Mouse (Mus musculus): ENCODE measurements at regions not wholly inside any gene's neighbourhood (a gene's known extent, or its start where the extent isn't known, plus 50 kb on each side); places are given as distances from the start of the nearest gene placed in this dataset.

DNA sequence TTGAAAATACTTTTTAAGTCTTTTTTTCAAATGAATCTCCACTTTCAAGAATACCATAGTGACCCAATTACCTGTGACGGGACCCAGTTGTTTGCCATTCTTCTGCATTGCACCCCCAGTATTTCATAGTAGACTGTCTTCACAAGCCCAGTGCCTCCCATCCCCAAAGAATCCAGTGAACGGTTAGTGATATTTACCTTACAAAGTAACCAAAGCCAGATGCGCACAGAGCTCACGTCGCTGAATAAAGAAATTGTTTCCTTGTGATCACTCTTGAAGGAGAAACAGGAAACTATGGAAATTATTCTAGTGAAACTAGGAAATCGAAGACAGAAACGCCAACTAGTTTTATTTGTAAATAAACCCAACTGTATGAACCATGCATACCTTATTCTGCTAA is 91.4 kb upstream of the Ssbp2 start:
- in situ Hi-C loops (cut with MboI, MseI): loop anchor here (25.0 kb wide), 1 partner anchor 431 kb away; no protein-coding TSS in a partner anchor

DNA sequence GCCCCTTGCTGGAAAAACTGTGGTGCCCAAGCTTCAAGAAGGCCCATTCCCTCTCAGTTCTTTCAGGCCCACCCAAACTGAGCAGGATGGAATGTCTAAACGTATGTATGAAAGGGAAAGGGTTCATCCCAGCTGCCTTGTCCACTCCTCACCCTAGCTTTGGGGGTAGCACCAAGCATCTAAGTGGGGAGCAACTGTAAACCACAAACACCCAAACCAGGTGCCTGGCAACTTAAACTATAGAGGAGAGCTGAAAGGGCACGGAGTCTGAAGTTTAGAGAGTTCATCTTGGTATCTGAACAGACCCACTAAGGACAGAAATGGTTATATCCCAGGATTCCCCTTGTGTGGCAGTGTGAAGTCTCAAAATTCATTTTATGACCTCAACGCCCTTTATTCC is 90.1 kb upstream of the Ssbp2 start:
- in situ Hi-C loops (cut with MboI, MseI): loop anchor here (10.0 to 25.0 kb wide), 2 partner anchors 345 to 433 kb away; no protein-coding TSS in a partner anchor

DNA sequence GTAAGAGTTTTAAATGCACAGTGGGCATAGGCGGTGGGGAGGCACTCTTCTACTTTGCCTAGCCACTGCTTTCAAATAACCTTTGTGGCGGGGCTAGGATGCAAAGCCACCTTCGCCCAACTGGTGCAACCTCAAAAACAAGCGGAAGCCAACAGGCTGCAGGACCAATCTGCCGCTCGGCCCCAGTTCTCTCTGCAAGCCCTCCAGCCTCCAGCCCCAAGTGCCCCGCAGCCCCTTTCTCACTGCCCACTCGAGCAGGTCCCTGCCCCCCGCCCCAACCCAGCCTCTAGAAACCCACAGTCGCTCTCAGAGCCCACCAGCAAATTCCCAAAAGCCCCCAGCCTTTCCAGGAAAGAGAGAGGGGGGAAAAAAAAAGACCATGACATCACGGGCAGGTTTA is 89.6 kb upstream of the Ssbp2 start:
- in situ Hi-C loops (cut with MboI, MseI): loop anchor here (10.0 to 25.0 kb wide), 2 partner anchors 344 to 433 kb away; no protein-coding TSS in a partner anchor

DNA sequence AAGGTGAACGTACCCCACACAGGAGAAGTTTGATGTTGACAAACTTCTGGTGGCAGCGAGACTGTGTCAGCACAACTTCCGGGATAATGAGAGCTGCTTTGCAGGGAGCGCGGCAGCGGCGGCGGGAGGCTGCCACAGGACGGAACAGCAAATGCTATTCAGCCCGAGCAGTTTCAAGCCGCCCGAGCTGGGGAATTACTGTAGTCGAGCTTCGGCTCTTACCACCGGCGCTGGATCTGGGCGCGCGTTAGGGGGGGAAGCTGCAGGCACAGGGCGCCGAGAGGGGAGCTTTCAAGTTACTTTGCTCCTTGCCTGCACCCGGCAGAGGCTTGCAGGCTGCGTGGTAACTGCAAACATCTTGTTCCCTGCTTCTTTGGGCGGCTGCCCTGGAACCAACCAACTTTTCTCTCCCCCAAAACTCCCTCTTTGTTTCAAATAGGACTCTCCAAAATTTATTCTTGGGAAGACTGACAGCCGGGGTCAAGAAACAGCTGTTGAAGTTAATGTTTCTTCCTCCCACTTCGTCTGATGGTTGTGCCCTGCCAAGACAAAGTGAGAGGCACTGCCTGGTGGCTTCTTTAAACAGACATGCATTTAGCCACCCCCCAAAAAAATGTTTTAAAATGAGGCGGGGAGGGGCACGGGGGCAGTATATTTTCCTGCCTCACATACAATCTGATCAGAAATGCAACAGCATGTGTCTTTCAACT is 89.0 kb upstream of the Ssbp2 start:
- in situ Hi-C loops (cut with MboI, MseI): loop anchor here (10.0 to 25.0 kb wide), 2 partner anchors 344 to 434 kb away; no protein-coding TSS in a partner anchor

- in situ Hi-C loops (cut with MboI, MseI): loop anchor here (10.0 to 25.0 kb wide), 2 partner anchors 343 to 434 kb away; no protein-coding TSS in a partner anchor
Observed at GRCm38 (mm10) chr13:91371596-91371987, 88.5 kb upstream of the Ssbp2 start.

DNA sequence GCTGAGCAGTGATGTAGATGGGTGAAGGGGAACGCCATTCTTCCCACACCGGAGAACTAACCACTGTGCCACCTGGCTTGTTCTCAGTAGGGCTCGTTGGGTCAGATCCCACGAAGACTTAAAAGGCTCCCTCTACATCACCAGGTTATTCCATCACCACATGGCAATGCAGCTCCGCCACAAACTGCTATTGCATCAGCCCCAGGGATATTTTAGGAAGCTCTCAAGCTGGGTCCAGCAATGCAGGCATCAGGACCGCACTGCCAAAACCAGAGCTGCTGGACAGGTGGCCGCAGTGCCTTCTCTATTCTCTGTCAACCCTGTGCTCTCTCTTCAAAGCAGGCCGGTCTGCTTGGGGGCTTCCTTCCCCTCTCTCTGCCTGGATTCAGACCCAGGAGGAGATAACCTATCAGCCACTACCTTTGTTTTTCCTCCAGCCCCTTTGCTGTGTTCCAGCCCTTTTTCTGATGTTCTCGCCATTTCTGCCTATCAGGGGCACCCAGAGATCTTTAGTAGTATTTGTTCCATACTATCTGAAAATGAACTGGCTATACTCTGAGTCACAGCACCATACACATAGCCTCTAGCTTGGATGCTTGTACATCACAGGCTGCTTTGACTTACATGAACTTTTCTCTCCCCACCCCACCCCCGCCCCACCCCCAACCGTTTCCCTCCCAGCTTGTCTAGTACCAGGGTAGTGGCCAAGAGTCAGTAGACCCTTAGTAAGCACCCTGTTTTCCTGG is 87.8 kb upstream of the Ssbp2 start:
- in situ Hi-C loops (cut with MboI, MseI): loop anchor here (10.0 to 25.0 kb wide), 2 partner anchors 342 to 435 kb away; no protein-coding TSS in a partner anchor

- in situ Hi-C loops (cut with MboI, MseI): loop anchor here (10.0 to 25.0 kb wide), 2 partner anchors 341 to 437 kb away; no protein-coding TSS in a partner anchor
Observed at GRCm38 (mm10) chr13:91374141-91374540, 85.9 kb upstream of the Ssbp2 start.

GRCm38 (mm10) chr13:91376556-91376955 is 83.5 kb upstream of the Ssbp2 start:
- in situ Hi-C loops (cut with MboI, MseI): loop anchor here (5.0 to 10.0 kb wide), 2 partner anchors 76 to 338 kb away; no protein-coding TSS in a partner anchor

DNA sequence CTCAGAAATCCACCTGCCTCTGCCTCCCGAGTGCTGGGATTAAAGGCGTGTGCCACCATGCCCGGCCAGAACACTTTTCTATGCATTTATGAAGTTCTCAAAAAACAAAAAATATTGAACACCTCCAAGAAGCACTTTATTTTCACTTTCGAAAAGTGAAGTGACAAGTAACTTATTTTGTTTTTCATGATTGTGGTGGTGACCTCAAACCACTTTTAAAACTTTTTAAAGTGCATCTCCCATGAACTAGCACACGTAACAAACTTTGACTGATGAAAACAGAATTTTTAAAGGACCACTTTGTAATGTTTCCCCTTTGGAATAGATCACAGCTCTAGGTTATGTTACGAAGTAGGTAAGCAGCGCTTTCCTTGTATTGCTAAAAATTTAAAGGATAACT is 82.7 kb upstream of the Ssbp2 start:
- in situ Hi-C loops (cut with MboI, MseI): loop anchor here (5.0 to 10.0 kb wide), 2 partner anchors 75 to 337 kb away; no protein-coding TSS in a partner anchor

GRCm38 (mm10) chr13:91377972-91378371 is 82.1 kb upstream of the Ssbp2 start:
- in situ Hi-C loops (cut with MboI, MseI): loop anchor here (5.0 to 10.0 kb wide), 2 partner anchors 74 to 337 kb away; no protein-coding TSS in a partner anchor

- in situ Hi-C loops (cut with MboI, MseI): no loop called here
Observed at GRCm38 (mm10) chr13:91385393-91385792, 74.7 kb upstream of the Ssbp2 start.

- in situ Hi-C loops (cut with MboI, MseI): no loop called here
Observed at GRCm38 (mm10) chr13:91387913-91388312, 72.2 kb upstream of the Ssbp2 start.

GRCm38 (mm10) chr13:91403632-91404031 is 56.5 kb upstream of the Ssbp2 start:
- in situ Hi-C loops (cut with MboI, MseI): loop anchor here (10.0 kb wide), 1 partner anchor 881 kb away; no protein-coding TSS in a partner anchor

- in situ Hi-C loops (cut with MboI, MseI): loop anchor here (10.0 kb wide), 1 partner anchor 880 kb away; no protein-coding TSS in a partner anchor
Observed at GRCm38 (mm10) chr13:91405027-91405426, 55.1 kb upstream of the Ssbp2 start.

- in situ Hi-C loops (cut with MboI, MseI): no loop called here
Observed at GRCm38 (mm10) chr13:91410116-91410515, 50.0 kb upstream of the Ssbp2 start.
